Mouse (Mus musculus) stomach, postnatal 0 days (tissue): Measurements from ENCODE around the gene Asb5.
"Not testable (repeated sequence)": the region's sequence is repeated elsewhere in the genome, so short reads cannot be mapped to it uniquely, and the experiment has no call there.

Experiments
- CTCF ChIP-seq: IDR thresholded peaks from 2 replicates; pipeline ENCODE4 v1.5.1; 2016; ENCODE audit warnings: antibody characterized with exemption, low read depth, mild to moderate bottlenecking, moderate library complexity
- EP300 ChIP-seq: optimal IDR thresholded peaks from 2 replicates; pipeline ENCODE3; 2016; ENCODE audit warnings: antibody characterized with exemption

- not testable (repeated sequence) for TF ChIP-seq CTCF, EP300
These were observed 17.2 kb upstream of the Asb5 start for GRCm38 (mm10) chr8:54512200-54512599.
